Mouse (Mus musculus): ENCODE results near the gene Phf24. TPM values are rescaled to one million over a fixed set of nuclear protein-coding genes. Genes with fewer than 3 reads are reported as not detected.

Gene Phf24
- polyA plus RNA-seq (2012; fragmentation: generic; extraction: Trizol) = not detected

DNA sequence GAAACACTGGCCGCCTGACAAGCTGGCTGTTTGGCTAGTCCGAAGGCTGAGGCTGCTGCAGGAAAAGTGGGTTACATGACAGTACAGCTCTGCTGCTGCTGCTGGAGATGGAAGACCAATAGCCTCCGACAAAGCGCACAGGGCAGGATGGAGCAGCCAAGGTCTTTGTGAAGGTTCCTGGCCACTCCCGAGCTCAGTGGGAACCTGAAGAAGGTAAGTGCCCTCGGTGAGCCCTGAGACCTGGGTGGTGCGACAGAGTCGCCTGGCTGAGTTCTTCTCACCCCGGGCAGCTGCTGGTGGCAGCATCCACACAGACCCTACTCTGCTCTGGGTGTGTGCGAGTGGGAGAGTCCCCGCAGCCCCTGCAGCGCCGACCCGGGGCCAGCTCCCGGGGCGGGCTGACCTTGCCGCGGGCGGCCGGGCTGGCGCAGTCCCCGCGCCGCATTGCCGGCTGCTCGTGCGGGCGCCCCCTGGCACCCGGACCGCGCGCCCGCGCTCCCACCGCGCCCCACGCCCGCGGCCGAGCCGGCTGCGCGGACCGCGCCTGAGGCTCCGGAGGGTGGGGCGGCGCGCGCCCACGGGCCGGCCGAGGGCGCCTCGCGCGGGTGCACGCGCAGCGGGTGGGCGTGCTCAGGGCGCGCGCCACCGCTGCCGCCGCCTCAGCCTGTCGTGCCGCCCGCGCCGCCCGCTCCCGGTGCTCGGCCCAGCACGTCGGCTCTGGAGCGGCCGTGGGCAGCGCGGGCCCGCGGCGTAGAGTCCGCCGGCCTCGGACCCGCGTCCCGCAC lies at the start of gene Phf24:
Phf24 (plus strand) TSS at position 44 of the 785 bp plus-strand sequence.
- no peak within 1 kb of the TSS for H3K4me2 ChIP-seq (ENCODE audit: low read depth)

DNA sequence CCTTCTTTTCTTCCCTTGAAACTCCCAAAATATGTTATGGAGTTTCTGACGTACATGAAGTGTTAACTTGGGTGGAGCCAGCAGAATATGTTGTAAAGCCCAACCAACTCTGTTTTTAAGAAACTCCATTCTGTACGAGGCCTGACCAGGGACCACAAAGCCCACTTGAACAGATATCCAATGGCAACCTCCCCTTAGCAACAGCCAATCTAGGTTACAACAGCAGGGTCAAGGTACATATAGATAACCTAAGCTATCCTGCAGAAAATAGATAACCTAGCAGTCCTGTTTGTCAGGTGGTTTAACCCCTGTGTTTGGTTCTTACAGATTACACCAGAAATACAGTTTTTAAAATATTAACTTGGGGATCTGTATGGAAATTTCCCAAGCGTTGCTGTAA lies 49.1 kb upstream of the Phf24 start:
- Histone ChIP-seq H3K79me2 (ENCODE audit: control insufficient read depth, insufficient read depth) (no peaks in the 10 kb centered on the region), H3K27me3 (ENCODE audit: control insufficient read depth, insufficient read depth, insufficient read length) (peaks cover 36% of the 10 kb centered on the region), H3K36me3 (ENCODE audit: control insufficient read depth, insufficient read depth) (no peaks in the 10 kb centered on the region), H3K4me3 (no peak overlapping the region), H3ac (ENCODE audit: control insufficient read depth, insufficient read length) (no peak overlapping the region), H3K4me2 (ENCODE audit: low read depth) (no peak overlapping the region)
- TF ChIP-seq MYOG (IDR thresholded peaks at IDR 0.05; ENCODE audit: control insufficient read depth in 1 of 3, insufficient read depth in 1 of 3, insufficient read length in 2 of 3, low read depth in 2 of 3) = no peak
- TF ChIP-seq REST (IDR thresholded peaks at IDR 0.05; ENCODE audit: insufficient read depth, insufficient read length) = no peak

More for the DNA sequence above, at the start of gene Phf24:
- no peak within 1 kb of the TSS for H3K4me3 ChIP-seq
- H3ac ChIP-seq (ENCODE audit: control insufficient read depth, insufficient read length) = no peak within 1 kb of the TSS
- H3K27me3 ChIP-seq (ENCODE audit: control insufficient read depth, insufficient read depth, insufficient read length) = peaks cover 50% of the 10 kb centered on the region
- H3K36me3 ChIP-seq (ENCODE audit: control insufficient read depth, insufficient read depth) = no peaks in the 10 kb centered on the region
- H3K79me2 ChIP-seq (ENCODE audit: control insufficient read depth, insufficient read depth) = no peaks in the 10 kb centered on the region
- TF ChIP-seq POLR2A (IDR thresholded peaks at IDR 0.05; ENCODE audit: insufficient read length, low read depth) (no peak), MAX (IDR thresholded peaks at IDR 0.05; ENCODE audit: low read depth) (no peak), REST (IDR thresholded peaks at IDR 0.05; ENCODE audit: insufficient read depth, insufficient read length) (no peak), E2F4 (IDR thresholded peaks at IDR 0.05; ENCODE audit: insufficient read depth) (no peak)

DNA sequence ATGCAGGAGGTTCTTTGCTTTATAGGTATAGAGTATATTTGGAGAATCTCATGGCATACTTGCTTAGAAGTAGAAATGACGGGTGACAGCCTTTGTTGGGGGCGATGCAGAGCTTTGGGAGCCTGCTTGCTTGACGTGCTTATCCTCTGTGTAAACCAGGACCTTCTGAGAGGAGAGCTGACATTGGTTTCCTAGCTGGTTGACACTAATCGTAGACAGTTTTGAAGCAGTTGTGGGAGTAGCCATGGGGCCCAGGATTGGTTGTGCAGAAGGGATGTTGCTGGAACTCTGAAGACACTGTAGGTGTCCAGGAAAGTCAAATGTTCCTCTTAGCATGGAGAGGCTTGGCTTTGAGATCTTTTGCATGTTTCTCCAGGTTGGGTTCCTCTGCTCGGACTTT lies 48.3 kb upstream of the Phf24 start:
- no peaks in the 10 kb centered on the region for H3K36me3 ChIP-seq (ENCODE audit: control insufficient read depth, insufficient read depth)
- no peak overlapping the region for H3K4me2 ChIP-seq (ENCODE audit: low read depth)
- H3K79me2 ChIP-seq (ENCODE audit: control insufficient read depth, insufficient read depth) = no peaks in the 10 kb centered on the region
- H3ac ChIP-seq (ENCODE audit: control insufficient read depth, insufficient read length) = no peak overlapping the region
- no peak for TF ChIP-seq TCF3 (IDR thresholded peaks at IDR 0.05; ENCODE audit: insufficient read length, low read depth)
- no peak for TF ChIP-seq REST (IDR thresholded peaks at IDR 0.05; ENCODE audit: insufficient read depth, insufficient read length)
- TF ChIP-seq E2F4 (IDR thresholded peaks at IDR 0.05; ENCODE audit: insufficient read depth) = no peak
- TF ChIP-seq USF1 (IDR thresholded peaks at IDR 0.05; ENCODE audit: low read depth) = no peak
- no peak for TF ChIP-seq MYOD1 (IDR thresholded peaks at IDR 0.05; ENCODE audit: control insufficient read depth in 1 of 3, insufficient read length in 2 of 3, low read depth in 2 of 3)
- H3K27me3 ChIP-seq (ENCODE audit: control insufficient read depth, insufficient read depth, insufficient read length) = peaks cover 44% of the 10 kb centered on the region
- H3K4me3 ChIP-seq = no peak overlapping the region

- no peak overlapping the region for H3ac ChIP-seq (ENCODE audit: control insufficient read depth, insufficient read length)
- no peak overlapping the region for H3K4me2 ChIP-seq (ENCODE audit: low read depth)
- H3K27me3 ChIP-seq (ENCODE audit: control insufficient read depth, insufficient read depth, insufficient read length) = peaks cover 60% of the 10 kb centered on the region
- TF ChIP-seq USF1 (IDR thresholded peaks at IDR 0.05; ENCODE audit: low read depth) (no peak), MAX (IDR thresholded peaks at IDR 0.05; ENCODE audit: low read depth) (no peak), TCF3 (IDR thresholded peaks at IDR 0.05; ENCODE audit: insufficient read length, low read depth) (no peak), POLR2A (IDR thresholded peaks at IDR 0.05; ENCODE audit: insufficient read length, low read depth) (no peak), MYOD1 (IDR thresholded peaks at IDR 0.05; ENCODE audit: control insufficient read depth in 1 of 3, insufficient read length in 2 of 3, low read depth in 2 of 3) (no peak), SRF (IDR thresholded peaks at IDR 0.05; ENCODE audit: control insufficient read depth, insufficient read length, low read depth) (no peak), MYOG (IDR thresholded peaks at IDR 0.05; ENCODE audit: control insufficient read depth in 1 of 3, insufficient read depth in 1 of 3, insufficient read length in 2 of 3, low read depth in 2 of 3) (no peak), E2F4 (IDR thresholded peaks at IDR 0.05; ENCODE audit: insufficient read depth) (no peak), REST (IDR thresholded peaks at IDR 0.05; ENCODE audit: insufficient read depth, insufficient read length) (no peak), CEBPB (IDR thresholded peaks at IDR 0.05; ENCODE audit: insufficient read depth, poor library complexity, severe bottlenecking) (no peak), POLR2AphosphoS2 (IDR thresholded peaks at IDR 0.05; ENCODE audit: insufficient read length, low read depth) (no peak), TCF12 (IDR thresholded peaks at IDR 0.05; ENCODE audit: insufficient read depth, poor library complexity, severe bottlenecking) (no peak)
- H3K79me2 ChIP-seq (ENCODE audit: control insufficient read depth, insufficient read depth) = no peaks in the 10 kb centered on the region
- H3K36me3 ChIP-seq (ENCODE audit: control insufficient read depth, insufficient read depth) = no peaks in the 10 kb centered on the region
- no peak overlapping the region for H3K4me3 ChIP-seq
Observed at GRCm38 (mm10) chr4:42870748-42871147, 45.7 kb upstream of the Phf24 start.

- Histone ChIP-seq H3K27me3 (ENCODE audit: control insufficient read depth, insufficient read depth, insufficient read length) (peaks cover 62% of the 10 kb centered on the region), H3K4me3 (no peak overlapping the region), H3ac (ENCODE audit: control insufficient read depth, insufficient read length) (no peak overlapping the region), H3K4me2 (ENCODE audit: low read depth) (no peak overlapping the region), H3K79me2 (ENCODE audit: control insufficient read depth, insufficient read depth) (no peaks in the 10 kb centered on the region), H3K36me3 (ENCODE audit: control insufficient read depth, insufficient read depth) (no peaks in the 10 kb centered on the region)
- TF ChIP-seq REST (IDR thresholded peaks at IDR 0.05; ENCODE audit: insufficient read depth, insufficient read length) = no peak
Observed at GRCm38 (mm10) chr4:42872151-42872550, 44.3 kb upstream of the Phf24 start.

Data from myocyte (in vitro differentiated cells).